Mouse (Mus musculus) ES-Bruce4 (cell line): ENCODE data around the gene Wfdc2. TPM values are rescaled to one million over a fixed set of nuclear protein-coding genes. Genes with fewer than 3 reads are reported as not detected.

ENCODE experiments used
- H3K27ac ChIP-seq: 2 replicates; pipeline ENCODE4 v1.5.1; 2012; ENCODE audit warnings: low read length, inconsistent platforms; ENCODE audit not compliant: insufficient read depth
- H3K27me3 ChIP-seq: 2 replicates; pipeline ENCODE4 v1.6.1; 2012; ENCODE audit warnings: mild to moderate bottlenecking, low read length, inconsistent platforms; ENCODE audit not compliant: control insufficient read depth, poor library complexity, insufficient read depth, severe bottlenecking
- H3K36me3 ChIP-seq: 2 replicates; pipeline ENCODE4 v1.6.1; 2012; ENCODE audit warnings: inconsistent platforms, mild to moderate bottlenecking, low read length, moderate library complexity; ENCODE audit not compliant: control insufficient read depth, poor library complexity, insufficient read depth, severe bottlenecking
- H3K4me1 ChIP-seq: one replicate; pipeline ENCODE4 v1.8.1; 2011; ENCODE audit warnings: low read length; ENCODE audit not compliant: control insufficient read depth, insufficient read depth
- H3K4me3 ChIP-seq: 2 replicates; pipeline ENCODE4 v1.5.1; 2011; ENCODE audit warnings: low read depth, mild to moderate bottlenecking, low read length
- H3K9ac ChIP-seq: 2 replicates; pipeline ENCODE4 v1.6.1; 2012; ENCODE audit warnings: low read depth, mild to moderate bottlenecking, inconsistent platforms; ENCODE audit not compliant: poor library complexity, severe bottlenecking
- H3K9me3 ChIP-seq: replicated peaks from 2 replicates; pipeline ENCODE4 v1.6.1; 2012; ENCODE audit warnings: mild to moderate bottlenecking, low read length, inconsistent platforms; ENCODE audit not compliant: control insufficient read depth, poor library complexity, insufficient read depth, severe bottlenecking
- CTCF ChIP-seq: IDR thresholded peaks from one replicate; pipeline ENCODE4 v1.8.1; 2011; ENCODE audit warnings: low read depth, low read length
- EP300 ChIP-seq: IDR thresholded peaks from 2 replicates; pipeline ENCODE4 v1.6.1; 2011; ENCODE audit warnings: low read depth, low read length; ENCODE audit not compliant: insufficient read depth
- POLR2A ChIP-seq: IDR thresholded peaks from one replicate; pipeline ENCODE4 v1.8.1; 2011; ENCODE audit warnings: low read length; ENCODE audit not compliant: insufficient read depth
- polyA plus RNA-seq: library from polyadenylated mRNA; stranded (reverse); fragments of >200 nt; gene quantifications from 2 replicates; pipeline ENCODE4 v1.2.4, GENCODE M21; 2011; ENCODE audit warnings: low read depth; ENCODE audit not compliant: missing spikeins, insufficient read depth, insufficient read length

The Wfdc2 gene
- polyA plus RNA-seq, 1 experiment = 135 TPM

DNA sequence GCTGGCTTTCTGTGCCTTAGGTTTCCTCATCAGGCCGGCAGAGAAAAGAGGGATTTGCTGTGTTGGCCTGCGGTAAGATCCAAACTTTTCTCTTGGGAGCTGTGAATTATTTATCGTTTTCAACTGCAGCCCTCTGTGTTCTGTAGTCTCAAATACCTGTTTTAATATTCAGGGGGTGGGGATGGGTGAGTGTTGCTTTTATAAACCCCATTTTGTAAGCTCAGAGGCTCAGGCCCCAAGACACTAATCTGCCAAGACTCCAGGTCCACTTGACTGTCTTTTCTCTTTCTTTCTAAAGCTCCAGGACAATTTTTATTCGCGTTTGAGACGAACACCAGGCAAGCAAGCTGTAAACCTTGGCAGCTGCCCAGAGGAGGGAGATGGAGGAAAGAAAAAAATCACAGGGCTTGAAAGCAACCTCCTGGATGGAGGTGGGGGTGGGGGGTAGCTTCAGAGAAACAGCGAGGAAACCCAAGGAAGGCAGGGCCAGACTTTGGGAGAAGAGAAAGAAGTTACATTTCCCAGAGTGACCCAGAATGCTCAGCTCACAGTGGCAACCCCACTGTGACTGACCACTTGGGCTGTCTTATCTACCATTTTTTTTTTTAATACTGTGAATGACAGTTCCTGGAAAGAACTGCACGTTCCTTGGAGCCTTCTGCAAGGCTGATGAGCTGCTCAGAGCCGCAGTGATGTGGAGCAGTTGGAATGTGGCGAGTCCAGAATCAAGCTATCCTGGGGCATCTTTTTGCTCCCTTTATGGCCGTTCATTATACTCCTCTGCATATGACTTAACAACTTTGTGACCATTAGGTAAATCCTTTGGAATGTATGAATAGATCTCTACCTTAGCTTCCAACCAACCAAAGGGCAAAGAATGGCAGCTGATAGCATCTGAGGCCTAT lies 43.7 kb upstream of the Wfdc2 start:
- peaks cover 5% of the 10 kb centered on the region for H3K4me1 ChIP-seq
- no peak overlapping the region for H3K27ac ChIP-seq
- no peak overlapping the region for H3K4me3 ChIP-seq
- no peaks in the 10 kb centered on the region for H3K9me3 ChIP-seq
- H3K27me3 ChIP-seq = no peaks in the 10 kb centered on the region
- no peak overlapping the region for H3K9ac ChIP-seq
- H3K36me3 ChIP-seq = no peaks in the 10 kb centered on the region
- TF ChIP-seq CTCF (no peak), EP300 (no peak), POLR2A (no peak)

DNA sequence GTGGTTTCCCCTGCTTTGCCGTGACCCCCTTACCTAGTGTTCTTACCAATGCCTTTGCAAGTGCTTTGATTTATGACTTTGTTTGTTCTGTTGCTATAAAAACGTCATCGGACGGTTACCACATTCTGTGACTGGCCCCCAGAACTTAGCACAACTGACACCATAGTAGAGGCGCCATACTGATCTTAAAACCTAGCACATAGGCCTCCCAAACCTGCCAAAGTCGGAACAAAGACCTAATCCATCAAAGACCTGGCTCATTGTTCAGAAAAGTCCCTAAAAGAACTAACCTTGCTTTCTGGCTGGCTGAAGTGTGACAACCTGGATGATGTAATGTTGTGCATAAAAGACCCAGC lies 43.1 kb upstream of the Wfdc2 start:
- TF ChIP-seq POLR2A = no peak
- TF ChIP-seq EP300 = no peak
- TF ChIP-seq CTCF = no peak

GRCm38 (mm10) chr2:164520782-164521181 lies 41.4 kb upstream of the Wfdc2 start:
- no peak for TF ChIP-seq POLR2A
- TF ChIP-seq CTCF = peak; percentile 86
- H3K9ac ChIP-seq = 0 out of 2 replicates have a peak overlapping the region, but pooled peaks have one; percentile 1

More for the DNA sequence above, 43.1 kb upstream of the Wfdc2 start:
- no peak overlapping the region for H3K27ac ChIP-seq
- no peaks in the 10 kb centered on the region for H3K27me3 ChIP-seq
- peaks cover 4% of the 10 kb centered on the region for H3K4me1 ChIP-seq
- H3K9ac ChIP-seq = no peak overlapping the region
- no peaks in the 10 kb centered on the region for H3K36me3 ChIP-seq
- no peaks in the 10 kb centered on the region for H3K9me3 ChIP-seq
- H3K4me3 ChIP-seq = no peak overlapping the region

GRCm38 (mm10) chr2:164521841-164522240 lies 40.4 kb upstream of the Wfdc2 start:
- Histone ChIP-seq H3K36me3 (no peaks in the 10 kb centered on the region), H3K4me1 (peaks cover 4% of the 10 kb centered on the region), H3K4me3 (0 out of 2 replicates have a peak overlapping the region, but pooled peaks have one; percentile 3), H3K27me3 (no peaks in the 10 kb centered on the region), H3K9me3 (peaks cover 14% of the 10 kb centered on the region), H3K27ac (peak overlapping the region; percentile 72), H3K9ac (peak overlapping the region; percentile 22; the same call in 1 of the 2 replicates)
- peak; percentile 75 for TF ChIP-seq EP300
- TF ChIP-seq CTCF = no peak
- TF ChIP-seq POLR2A = no peak

More at GRCm38 (mm10) chr2:164520782-164521181, 41.4 kb upstream of the Wfdc2 start:
- no peaks in the 10 kb centered on the region for H3K36me3 ChIP-seq
- H3K9me3 ChIP-seq = peaks cover 12% of the 10 kb centered on the region
- no peaks in the 10 kb centered on the region for H3K27me3 ChIP-seq
- H3K4me3 ChIP-seq = no peak overlapping the region
- H3K4me1 ChIP-seq = peaks cover 4% of the 10 kb centered on the region
- no peak overlapping the region for H3K27ac ChIP-seq

DNA sequence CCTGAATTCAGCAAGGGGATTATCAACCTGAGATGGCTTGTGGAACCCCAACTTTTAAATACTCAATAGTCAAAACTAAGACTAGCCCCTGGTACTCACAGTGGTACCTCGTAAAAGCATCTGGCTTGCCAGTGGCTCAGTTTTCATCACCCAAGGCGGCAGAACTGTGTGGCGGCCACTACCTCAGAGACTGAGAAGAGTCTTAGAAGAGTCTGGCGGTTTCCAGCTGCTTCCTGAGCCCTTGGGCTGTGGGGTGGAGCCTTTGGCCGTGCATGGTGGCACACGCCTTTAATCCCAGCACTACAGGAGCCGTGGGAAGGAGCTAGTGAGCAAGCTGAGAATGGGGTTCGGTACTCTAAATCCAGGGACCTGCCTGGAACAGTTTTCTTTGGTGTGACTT lies 39.9 kb upstream of the Wfdc2 start:
- Histone ChIP-seq H3K9me3 (peaks cover 14% of the 10 kb centered on the region), H3K27me3 (no peaks in the 10 kb centered on the region), H3K36me3 (no peaks in the 10 kb centered on the region), H3K4me1 (peaks cover 4% of the 10 kb centered on the region), H3K27ac (peak overlapping the region; percentile 72), H3K4me3 (no peak overlapping the region), H3K9ac (0 out of 2 replicates have a peak overlapping the region, but pooled peaks have one; percentile 22)
- TF ChIP-seq CTCF = no peak
- no peak for TF ChIP-seq POLR2A
- TF ChIP-seq EP300 = no peak

GRCm38 (mm10) chr2:164523301-164523773 lies 38.9 kb upstream of the Wfdc2 start:
- H3K9ac ChIP-seq = no peak overlapping the region
- H3K27me3 ChIP-seq = no peaks in the 10 kb centered on the region
- no peak overlapping the region for H3K27ac ChIP-seq
- H3K9me3 ChIP-seq = peaks cover 14% of the 10 kb centered on the region
- no peak overlapping the region for H3K4me3 ChIP-seq
- H3K36me3 ChIP-seq = no peaks in the 10 kb centered on the region
- no peak for TF ChIP-seq CTCF
- no peak for TF ChIP-seq EP300
- no peak for TF ChIP-seq POLR2A
- peaks cover 4% of the 10 kb centered on the region for H3K4me1 ChIP-seq
